Mouse (Mus musculus) MEL (cell line): ENCODE results near the gene Gm20671. TPM values are rescaled to one million over a fixed set of nuclear protein-coding genes. Genes with fewer than 3 reads are reported as not detected.
A peak's percentile ranks its signal among the peaks of the same experiment; 100 is the strongest.
"Not testable (repeated sequence)": the region's sequence is repeated elsewhere in the genome, so short reads cannot be mapped to it uniquely, and the experiment has no call there.

Experiments used
- DNase-seq: peaks from one replicate; pipeline ENCODE4 v3.0.0; 2011; ENCODE audit warnings: low read depth, low spot score
- H3K27ac ChIP-seq: 2 replicates; pipeline ENCODE4 v1.5.1; 2012; ENCODE audit warnings: low read depth, mild to moderate bottlenecking, control low read depth, low read length, moderate library complexity; ENCODE audit not compliant: control insufficient read depth
- H3K27me3 ChIP-seq, 2 experiments: fragments of 150-350 bp in 1 of 2; sonication (generic) in 1 of 2; 2 replicates each; pipeline ENCODE4 v1.6.1; 2012; ENCODE audit warnings: low read length in 2 of 2, mild to moderate bottlenecking in 2 of 2, improper control_type of control experiment in 1 of 2, moderate library complexity in 1 of 2; ENCODE audit not compliant: insufficient read depth in 2 of 2, control insufficient read depth in 1 of 2
- H3K36me3 ChIP-seq, 2 experiments: 2 replicates each; pipeline ENCODE4 v1.6.1; 2012 to 2014; ENCODE audit warnings: low read length in 2 of 2, improper control_type of control experiment in 1 of 2, inconsistent platforms in 1 of 2, mild to moderate bottlenecking in 1 of 2; ENCODE audit not compliant: insufficient read depth in 2 of 2, control insufficient read depth in 1 of 2
- H3K4me1 ChIP-seq, 2 experiments: fragments of 150-350 bp in 1 of 2; sonication (generic) in 1 of 2; 2 replicates each; pipeline ENCODE4 v1.6.1; 2012; ENCODE audit warnings: low read length in 2 of 2, improper control_type of control experiment in 1 of 2, mild to moderate bottlenecking in 1 of 2; ENCODE audit not compliant: insufficient read depth in 2 of 2, control insufficient read depth in 1 of 2
- H3K4me3 ChIP-seq, 2 experiments: fragments of 150-350 bp in 1 of 2; sonication (generic) in 1 of 2; 2 replicates each; pipeline ENCODE4 v1.5.1; 2012; ENCODE audit warnings: low read depth in 2 of 2, low read length in 2 of 2, mild to moderate bottlenecking in 2 of 2, moderate library complexity in 2 of 2, control low read depth in 1 of 2, improper control_type of control experiment in 1 of 2; ENCODE audit not compliant: control insufficient read depth in 1 of 2, insufficient read depth in 1 of 2
- H3K79me2 ChIP-seq: 2 replicates; pipeline ENCODE4 v1.6.1; 2012; ENCODE audit warnings: mild to moderate bottlenecking, low read length, moderate library complexity; ENCODE audit not compliant: control insufficient read depth, poor library complexity, insufficient read depth
- H3K9ac ChIP-seq: 2 replicates; pipeline ENCODE4 v1.6.1; 2012; ENCODE audit warnings: low read depth, mild to moderate bottlenecking, control low read depth, low read length, moderate library complexity; ENCODE audit not compliant: control insufficient read depth, poor library complexity, severe bottlenecking
- H3K9me3 ChIP-seq: fragments of 150-350 bp; sonication (generic); replicated peaks from 2 replicates; pipeline ENCODE4 v1.6.1; 2012; ENCODE audit warnings: mild to moderate bottlenecking, low read length, improper control_type of control experiment, moderate library complexity; ENCODE audit not compliant: insufficient read depth
- CHD1 ChIP-seq: IDR thresholded peaks from 2 replicates; pipeline ENCODE4 v1.6.1; 2012; ENCODE audit warnings: low read depth, mild to moderate bottlenecking, inconsistent platforms, low read length, improper control_type of control experiment
- ELF1 ChIP-seq: IDR thresholded peaks from 2 replicates; pipeline ENCODE4 v1.6.1; 2014; ENCODE audit warnings: low read depth, mild to moderate bottlenecking, inconsistent platforms, low read length, improper control_type of control experiment, moderate library complexity
- EP300 ChIP-seq, 2 experiments: IDR thresholded peaks; 2 replicates each; pipeline ENCODE4 v1.6.1; 2011; ENCODE audit warnings: improper control_type of control experiment in 2 of 2, low read length in 2 of 2, low read depth in 1 of 2, mild to moderate bottlenecking in 1 of 2
- ETS1 ChIP-seq: IDR thresholded peaks from 2 replicates; pipeline ENCODE4 v1.6.1; 2012; ENCODE audit warnings: low read depth, mild to moderate bottlenecking, inconsistent platforms, low read length, improper control_type of control experiment, moderate library complexity
- GATA1 ChIP-seq: IDR thresholded peaks from 2 replicates; pipeline ENCODE4 v1.6.1; 2011; ENCODE audit warnings: low read depth, low read length, improper control_type of control experiment
- HCFC1 ChIP-seq: IDR thresholded peaks from 2 replicates; pipeline ENCODE4 v1.6.1; 2012; ENCODE audit warnings: low read depth, mild to moderate bottlenecking, inconsistent platforms, low read length, improper control_type of control experiment, moderate library complexity
- JUND ChIP-seq: IDR thresholded peaks from 2 replicates; pipeline ENCODE4 v1.6.1; 2011; ENCODE audit warnings: low read depth, mild to moderate bottlenecking, improper control_type of control experiment, low read length
- MAFK ChIP-seq: IDR thresholded peaks from 2 replicates; pipeline ENCODE4 v1.6.1; 2011; ENCODE audit warnings: low read depth, mild to moderate bottlenecking, low read length, improper control_type of control experiment, borderline replicate concordance
- MEF2A ChIP-seq: IDR thresholded peaks from 2 replicates; pipeline ENCODE4 v1.6.1; 2014; ENCODE audit warnings: low read depth, mild to moderate bottlenecking, inconsistent platforms, low read length, improper control_type of control experiment; ENCODE audit not compliant: poor library complexity, insufficient replicate concordance, severe bottlenecking; ENCODE audit errors: extremely low read depth
- MXI1 ChIP-seq: IDR thresholded peaks from 2 replicates; pipeline ENCODE4 v1.6.1; 2011; ENCODE audit warnings: mild to moderate bottlenecking, low read depth, low read length, improper control_type of control experiment
- MYB ChIP-seq: IDR thresholded peaks from 2 replicates; pipeline ENCODE4 v1.6.1; 2011; ENCODE audit warnings: mild to moderate bottlenecking, low read depth, low read length, improper control_type of control experiment
- MYC ChIP-seq: IDR thresholded peaks from 2 replicates; pipeline ENCODE4 v1.6.1; 2011; ENCODE audit warnings: low read depth, mild to moderate bottlenecking, low read length, improper control_type of control experiment, moderate library complexity
- POLR2A ChIP-seq, 2 experiments: IDR thresholded peaks; 2 replicates each; pipeline ENCODE4 v1.6.1; 2011 to 2012; ENCODE audit warnings: low read length in 2 of 2, mild to moderate bottlenecking in 2 of 2, control low read depth in 1 of 2, improper control_type of control experiment in 1 of 2, low read depth in 1 of 2, moderate library complexity in 1 of 2; ENCODE audit not compliant: control insufficient read depth in 1 of 2, insufficient read depth in 1 of 2, poor library complexity in 1 of 2
- POLR2AphosphoS5 ChIP-seq: IDR thresholded peaks from 2 replicates; pipeline ENCODE4 v1.6.1; 2012; ENCODE audit warnings: low read depth, borderline replicate concordance, mild to moderate bottlenecking, inconsistent platforms, low read length, moderate library complexity, mixed read lengths
- RAD21 ChIP-seq: IDR thresholded peaks from 2 replicates; pipeline ENCODE4 v1.6.1; 2011; ENCODE audit warnings: mild to moderate bottlenecking, low read depth, low read length, improper control_type of control experiment
- SIN3A ChIP-seq: IDR thresholded peaks from 2 replicates; pipeline ENCODE4 v1.6.1; 2012; ENCODE audit warnings: low read length, improper control_type of control experiment, inconsistent platforms
- TBP ChIP-seq: IDR thresholded peaks from 2 replicates; pipeline ENCODE4 v1.8.0; 2011; ENCODE audit warnings: low read depth, low read length, improper control_type of control experiment
- TCF12 ChIP-seq: IDR thresholded peaks from 2 replicates; pipeline ENCODE4 v1.6.1; 2014; ENCODE audit warnings: low read depth, mild to moderate bottlenecking, inconsistent platforms, low read length, improper control_type of control experiment, moderate library complexity
- ZNF384 ChIP-seq: IDR thresholded peaks from 2 replicates; pipeline ENCODE4 v1.6.1; 2012; ENCODE audit warnings: low read depth, mild to moderate bottlenecking, inconsistent platforms, low read length, improper control_type of control experiment
- polyA plus RNA-seq, 2 experiments: library from polyadenylated mRNA; stranded (reverse) in 1 of 2; unstranded in 1 of 2; fragments of >175 nt in 1 of 2; fragments of >200 nt in 1 of 2; gene quantifications; 2 replicates each; pipeline versions ENCODE4 v1.2.1 to v1.2.4; 2012; ENCODE audit warnings: low replicate concordance in 2 of 2, low read depth in 1 of 2; ENCODE audit not compliant: insufficient read length in 2 of 2, insufficient read depth in 1 of 2, missing spikeins in 1 of 2
- total RNA-seq: library from RNA; depleted of rRNA; stranded (reverse); fragments of 300-350 nt; gene quantifications from 2 replicates; pipeline ENCODE4 v1.2.3, GENCODE M21; 2012

Gm20671 gene
- total and polyA plus RNA-seq, 3 experiments, result 7.3 TPM; not detected in 2

DNA sequence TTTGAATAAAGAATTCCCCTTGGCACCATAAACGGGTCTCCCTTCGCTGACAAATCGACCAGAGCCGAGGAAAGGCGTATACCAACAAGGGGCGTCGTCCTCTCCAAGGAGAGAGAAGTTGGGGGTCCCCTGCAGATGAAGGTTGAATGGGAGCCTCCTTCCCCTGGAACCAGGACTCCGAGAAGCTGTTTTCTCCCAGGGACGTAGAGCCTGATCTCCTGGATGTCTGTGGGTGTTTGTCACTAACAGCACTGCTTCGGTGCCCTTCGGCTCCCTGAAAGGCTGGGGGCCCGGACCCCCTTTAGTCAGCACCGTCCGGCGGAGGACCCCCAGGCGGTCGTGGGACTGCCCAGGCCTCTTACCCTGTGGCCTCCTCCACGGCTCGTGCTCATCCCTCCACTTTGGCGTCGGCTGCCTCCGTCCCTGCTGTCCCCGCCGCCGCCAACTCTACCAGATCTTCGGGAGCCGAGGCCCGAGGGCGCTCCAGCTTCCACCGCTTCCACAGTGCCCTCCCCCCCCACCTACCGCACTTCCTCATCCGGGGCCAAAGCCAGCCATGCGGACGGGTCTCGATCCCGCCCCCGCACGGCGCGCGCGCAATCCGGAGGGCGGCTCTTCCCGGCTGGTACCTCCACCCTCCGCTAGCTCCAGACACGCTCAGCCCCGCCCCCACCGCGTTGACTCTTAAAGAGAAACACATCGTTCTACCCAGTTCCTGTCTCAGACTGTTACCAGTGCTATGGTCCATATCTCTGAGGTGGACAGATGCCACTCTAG lies 27.0 kb upstream of the Gm20671 start, which contains the start of gene Prr14l (continued):
- TF ChIP-seq TCF12 (peak; percentile 82), HCFC1 (peak; percentile 90), MYB (0 out of 2 replicates have a peak, but pooled peaks have one; percentile 32), POLR2A (IDR thresholded peaks at IDR 0.05; ENCODE audit: control insufficient read depth in 1 of 2, insufficient read depth in 1 of 2, low read depth in 1 of 2, low read length in 2 of 2, poor library complexity in 1 of 2) (peak; percentile 94 to 95)

GRCm38 (mm10) chr5:32852026-32852425 lies 25.1 kb upstream of the Gm20671 start:
- peak overlapping the region; percentile 90 for H3K9ac ChIP-seq
- no peak for TF ChIP-seq EP300 (IDR thresholded peaks at IDR 0.05; ENCODE audit: low read depth in 1 of 2, low read length in 2 of 2)
- peak; percentile 51; the same call in 1 of the 2 replicates for TF ChIP-seq ETS1
- TF ChIP-seq RAD21, result no peak
- 0 out of 2 replicates have a peak, but pooled peaks have one; percentile 27 for TF ChIP-seq GATA1
- TF ChIP-seq POLR2AphosphoS5, result no peak
- no peak for TF ChIP-seq CHD1
- TF ChIP-seq TBP, result no peak
- peak; percentile 17; the same call in 1 of the 2 replicates for TF ChIP-seq MXI1
- no peak for TF ChIP-seq MEF2A
- 0 out of 2 replicates have a peak, but pooled peaks have one; percentile 12 for TF ChIP-seq ELF1
- no peak for TF ChIP-seq JUND
- peak; percentile 54 for TF ChIP-seq SIN3A
- H3K9me3 ChIP-seq, result no peaks in the 10 kb centered on the region
- H3K36me3 ChIP-seq, result peaks cover 20 to 36% of the 10 kb centered on the region in 2 experiments
- H3K27ac ChIP-seq, result peak overlapping the region; percentile 12
- H3K27me3 ChIP-seq, result no peaks in the 10 kb centered on the region
- peaks cover 24% of the 10 kb centered on the region in 2 experiments for H3K4me1 ChIP-seq
- peak overlapping the region; percentile 83 to 97 for H3K4me3 ChIP-seq
- H3K79me2 ChIP-seq, result peaks cover 57% of the 10 kb centered on the region
- DNase-seq, result peak; percentile 54

GRCm38 (mm10) chr5:32849580-32849979 lies 22.7 kb upstream of the Gm20671 start:
- Histone ChIP-seq H3K79me2 (peaks cover 69% of the 10 kb centered on the region), H3K36me3 (peaks cover 32 to 40% of the 10 kb centered on the region in 2 experiments), H3K4me1 (peaks cover 21 to 24% of the 10 kb centered on the region in 2 experiments)
- TF ChIP-seq MYC (peak; percentile 4; the same call in 1 of the 2 replicates), CHD1 (peak; percentile 53; the same call in 1 of the 2 replicates), MAFK (peak; percentile 2; the same call in 1 of the 2 replicates), ZNF384 (peak; percentile 80)
- TF ChIP-seq, all 39 proteins: peak for 4; not testable (repeated sequence) for 35
- Histone ChIP-seq H3K4me3 (peak overlapping the region in 1 of 2 experiments; percentile 14; a peak in 2 of 4 replicates), H3K27ac (peak overlapping the region; percentile 72), H3K9ac (peak overlapping the region; percentile 10; the same call in 1 of the 2 replicates)
- not testable (repeated sequence) for H3K27me3 ChIP-seq, H3K9me3 ChIP-seq, DNase-seq
